Mouse (Mus musculus): ENCODE measurements around the gene Eps8. TPM values are rescaled to one million over a fixed set of nuclear protein-coding genes. Genes with fewer than 3 reads are reported as not detected.

Gene Eps8
- polyA plus RNA-seq, 1 experiment, result 0.02 TPM

GRCm38 (mm10) chr6:137570718-137571131, 84.0 kb downstream of the Eps8 start:
- no peak overlapping the region for H3K4me3 ChIP-seq (replicated peaks)
- no peaks in the 10 kb centered on the region for H3K36me3 ChIP-seq (ENCODE audit: control insufficient read depth)
- peaks cover 3% of the 10 kb centered on the region; the same call in 1 of the 2 replicates for H3K9me3 ChIP-seq (ENCODE audit: control insufficient read depth, low read length)
- TF ChIP-seq GATA1 (IDR thresholded peaks at IDR 0.05; ENCODE audit: low read length) (no peak), TAL1 (IDR thresholded peaks at IDR 0.05; ENCODE audit: low read length) (no peak)
- H3K4me1 ChIP-seq (ENCODE audit: control insufficient read depth), result peaks cover 3% of the 10 kb centered on the region; the same call in 1 of the 2 replicates
- H3K27me3 ChIP-seq (ENCODE audit: control insufficient read depth), result no peaks in the 10 kb centered on the region

GRCm38 (mm10) chr6:137570019-137570418, 84.7 kb downstream of the Eps8 start:
- H3K36me3 ChIP-seq (ENCODE audit: control insufficient read depth), result no peaks in the 10 kb centered on the region
- TF ChIP-seq TAL1 (IDR thresholded peaks at IDR 0.05; ENCODE audit: low read length) (no peak), GATA1 (IDR thresholded peaks at IDR 0.05; ENCODE audit: low read length) (no peak)
- H3K4me3 ChIP-seq (replicated peaks), result no peak overlapping the region
- H3K9me3 ChIP-seq (ENCODE audit: control insufficient read depth, low read length), result peaks cover 3% of the 10 kb centered on the region; the same call in 1 of the 2 replicates
- peaks cover under 1% of the 10 kb centered on the region; the same call in 1 of the 2 replicates for H3K4me1 ChIP-seq (ENCODE audit: control insufficient read depth)
- no peaks in the 10 kb centered on the region for H3K27me3 ChIP-seq (ENCODE audit: control insufficient read depth)

GRCm38 (mm10) chr6:137569071-137569470, 85.6 kb downstream of the Eps8 start:
- no peaks in the 10 kb centered on the region for H3K4me1 ChIP-seq (ENCODE audit: control insufficient read depth)
- peaks cover 3% of the 10 kb centered on the region; the same call in 1 of the 2 replicates for H3K9me3 ChIP-seq (ENCODE audit: control insufficient read depth, low read length)
- TF ChIP-seq GATA1 (IDR thresholded peaks at IDR 0.05; ENCODE audit: low read length) (no peak), TAL1 (IDR thresholded peaks at IDR 0.05; ENCODE audit: low read length) (no peak)
- no peak overlapping the region for H3K4me3 ChIP-seq (replicated peaks)
- no peaks in the 10 kb centered on the region for H3K36me3 ChIP-seq (ENCODE audit: control insufficient read depth)
- no peaks in the 10 kb centered on the region for H3K27me3 ChIP-seq (ENCODE audit: control insufficient read depth)

GRCm38 (mm10) chr6:137565890-137566289, 88.8 kb downstream of the Eps8 start:
- no peak for TF ChIP-seq GATA1 (IDR thresholded peaks at IDR 0.05; ENCODE audit: low read length)
- no peak for TF ChIP-seq TAL1 (IDR thresholded peaks at IDR 0.05; ENCODE audit: low read length)
- peaks cover 3% of the 10 kb centered on the region; the same call in 1 of the 2 replicates for H3K9me3 ChIP-seq (ENCODE audit: control insufficient read depth, low read length)
- H3K4me3 ChIP-seq (replicated peaks), result no peak overlapping the region
- H3K4me1 ChIP-seq (ENCODE audit: control insufficient read depth), result no peaks in the 10 kb centered on the region
- H3K27me3 ChIP-seq (ENCODE audit: control insufficient read depth), result no peaks in the 10 kb centered on the region
- H3K36me3 ChIP-seq (ENCODE audit: control insufficient read depth), result no peaks in the 10 kb centered on the region

- peaks cover 1% of the 10 kb centered on the region for H3K4me1 ChIP-seq (ENCODE audit: control insufficient read depth)
- H3K4me3 ChIP-seq (replicated peaks), result no peak overlapping the region
- TF ChIP-seq GATA1 (IDR thresholded peaks at IDR 0.05; ENCODE audit: low read length), result no peak
- peaks cover 3% of the 10 kb centered on the region; the same call in 1 of the 2 replicates for H3K9me3 ChIP-seq (ENCODE audit: control insufficient read depth, low read length)
- H3K27me3 ChIP-seq (ENCODE audit: control insufficient read depth), result no peaks in the 10 kb centered on the region
- no peaks in the 10 kb centered on the region for H3K36me3 ChIP-seq (ENCODE audit: control insufficient read depth)
Observed at GRCm38 (mm10) chr6:137565454-137565853, 89.2 kb downstream of the Eps8 start.

GRCm38 (mm10) chr6:137560358-137560859, 94.3 kb downstream of the Eps8 start:
- H3K27me3 ChIP-seq (ENCODE audit: control insufficient read depth), result no peaks in the 10 kb centered on the region
- no peak overlapping the region for H3K4me3 ChIP-seq (replicated peaks)
- H3K4me1 ChIP-seq (ENCODE audit: control insufficient read depth), result peaks cover 35% of the 10 kb centered on the region
- no peaks in the 10 kb centered on the region for H3K9me3 ChIP-seq (ENCODE audit: control insufficient read depth, low read length)
- H3K36me3 ChIP-seq (ENCODE audit: control insufficient read depth), result no peaks in the 10 kb centered on the region
- no peak for TF ChIP-seq GATA1 (IDR thresholded peaks at IDR 0.05; ENCODE audit: low read length)
- TF ChIP-seq TAL1 (IDR thresholded peaks at IDR 0.05; ENCODE audit: low read length), result no peak

GRCm38 (mm10) chr6:137558840-137559239, 95.8 kb downstream of the Eps8 start:
- H3K27me3 ChIP-seq (ENCODE audit: control insufficient read depth), result no peaks in the 10 kb centered on the region

GRCm38 (mm10) chr6:137557671-137558070, 97.0 kb downstream of the Eps8 start:
- no peak for TF ChIP-seq GATA1 (IDR thresholded peaks at IDR 0.05; ENCODE audit: low read length)
- TF ChIP-seq TAL1 (IDR thresholded peaks at IDR 0.05; ENCODE audit: low read length), result no peak
- peaks cover 35% of the 10 kb centered on the region for H3K4me1 ChIP-seq (ENCODE audit: control insufficient read depth)
- H3K9me3 ChIP-seq (ENCODE audit: control insufficient read depth, low read length), result no peaks in the 10 kb centered on the region
- no peaks in the 10 kb centered on the region for H3K36me3 ChIP-seq (ENCODE audit: control insufficient read depth)
- no peaks in the 10 kb centered on the region for H3K27me3 ChIP-seq (ENCODE audit: control insufficient read depth)
- H3K4me3 ChIP-seq (replicated peaks), result no peak overlapping the region

More at GRCm38 (mm10) chr6:137558840-137559239, 95.8 kb downstream of the Eps8 start:
- H3K36me3 ChIP-seq (ENCODE audit: control insufficient read depth), result no peaks in the 10 kb centered on the region
- H3K9me3 ChIP-seq (ENCODE audit: control insufficient read depth, low read length), result no peaks in the 10 kb centered on the region
- peak overlapping the region; percentile 22 for H3K4me3 ChIP-seq (replicated peaks)
- H3K4me1 ChIP-seq (ENCODE audit: control insufficient read depth), result peaks cover 35% of the 10 kb centered on the region
- no peak for TF ChIP-seq TAL1 (IDR thresholded peaks at IDR 0.05; ENCODE audit: low read length)
- TF ChIP-seq GATA1 (IDR thresholded peaks at IDR 0.05; ENCODE audit: low read length), result no peak

- Histone ChIP-seq H3K27me3 (ENCODE audit: control insufficient read depth) (no peaks in the 10 kb centered on the region), H3K4me1 (ENCODE audit: control insufficient read depth) (peaks cover 35% of the 10 kb centered on the region), H3K4me3 (replicated peaks) (no peak overlapping the region), H3K36me3 (ENCODE audit: control insufficient read depth) (no peaks in the 10 kb centered on the region), H3K9me3 (ENCODE audit: control insufficient read depth, low read length) (no peaks in the 10 kb centered on the region)
- no peak for TF ChIP-seq GATA1 (IDR thresholded peaks at IDR 0.05; ENCODE audit: low read length)
Observed at GRCm38 (mm10) chr6:137557159-137557558, 97.5 kb downstream of the Eps8 start.

- peak; percentile 50 for TF ChIP-seq TAL1 (IDR thresholded peaks at IDR 0.05; ENCODE audit: low read length)
- TF ChIP-seq GATA1 (IDR thresholded peaks at IDR 0.05; ENCODE audit: low read length), result peak; percentile 25; the same call in 1 of the 2 replicates
- Histone ChIP-seq H3K4me1 (ENCODE audit: control insufficient read depth) (peaks cover 35% of the 10 kb centered on the region), H3K27me3 (ENCODE audit: control insufficient read depth) (no peaks in the 10 kb centered on the region), H3K9me3 (ENCODE audit: control insufficient read depth, low read length) (no peaks in the 10 kb centered on the region), H3K36me3 (ENCODE audit: control insufficient read depth) (no peaks in the 10 kb centered on the region), H3K4me3 (replicated peaks) (no peak overlapping the region)
Observed at GRCm38 (mm10) chr6:137556636-137557035, 98.0 kb downstream of the Eps8 start.
